Mouse (Mus musculus) ES-Bruce4 (cell line): Measurements from ENCODE around the gene Trip12.

Source experiments
- CTCF ChIP-seq: IDR thresholded peaks from one replicate; pipeline ENCODE4 v1.8.1; 2011; ENCODE audit warnings: low read depth, low read length
- EP300 ChIP-seq: IDR thresholded peaks from 2 replicates; pipeline ENCODE4 v1.6.1; 2011; ENCODE audit warnings: low read depth, low read length; ENCODE audit not compliant: insufficient read depth

DNA sequence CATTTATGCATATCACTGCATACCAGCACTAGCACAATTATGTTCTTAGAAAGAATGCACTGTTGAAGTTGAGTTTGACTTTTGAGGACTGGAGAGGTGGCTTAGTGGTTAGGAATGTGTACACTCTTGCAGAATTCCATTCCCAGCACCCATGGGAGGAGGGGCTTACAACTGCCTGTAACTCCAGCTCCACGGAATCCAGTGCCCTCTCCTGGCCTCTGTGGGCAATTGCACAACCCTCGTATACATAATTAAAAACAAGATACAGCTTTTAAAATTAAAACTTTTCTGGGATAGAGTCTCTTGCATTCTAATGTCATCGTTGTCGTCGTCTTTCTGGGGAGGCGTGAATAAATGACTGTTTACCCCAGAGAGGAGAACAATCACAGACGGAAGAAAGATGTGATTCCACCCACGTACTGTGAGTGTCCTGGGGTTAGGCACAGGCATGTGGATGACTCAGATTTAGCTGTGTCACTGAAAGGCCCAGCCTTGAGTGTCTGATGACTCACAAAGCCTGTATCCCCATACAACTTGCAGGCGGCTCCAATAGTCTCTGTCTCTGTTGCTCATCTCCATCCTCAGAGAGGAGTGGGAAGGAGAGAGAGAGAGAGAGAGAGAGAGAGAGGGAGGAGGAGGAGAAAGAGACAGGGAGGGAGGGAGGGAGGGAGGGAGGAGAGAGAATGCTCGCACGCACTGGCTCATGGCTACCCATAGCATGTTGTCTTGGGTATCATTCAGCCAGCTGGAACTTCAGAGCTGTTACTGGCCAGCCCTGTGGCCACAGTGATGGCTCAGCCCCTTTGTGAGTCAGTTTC is 41.1 kb upstream of the Trip12 start:
- TF ChIP-seq CTCF (peak; percentile 84), EP300 (0 out of 2 replicates have a peak, but pooled peaks have one; percentile 33)
